Mouse (Mus musculus): ENCODE data around the gene Mettl2.
A peak's percentile ranks its signal among the peaks of the same experiment; 100 is the strongest.

Gene Mettl2

DNA sequence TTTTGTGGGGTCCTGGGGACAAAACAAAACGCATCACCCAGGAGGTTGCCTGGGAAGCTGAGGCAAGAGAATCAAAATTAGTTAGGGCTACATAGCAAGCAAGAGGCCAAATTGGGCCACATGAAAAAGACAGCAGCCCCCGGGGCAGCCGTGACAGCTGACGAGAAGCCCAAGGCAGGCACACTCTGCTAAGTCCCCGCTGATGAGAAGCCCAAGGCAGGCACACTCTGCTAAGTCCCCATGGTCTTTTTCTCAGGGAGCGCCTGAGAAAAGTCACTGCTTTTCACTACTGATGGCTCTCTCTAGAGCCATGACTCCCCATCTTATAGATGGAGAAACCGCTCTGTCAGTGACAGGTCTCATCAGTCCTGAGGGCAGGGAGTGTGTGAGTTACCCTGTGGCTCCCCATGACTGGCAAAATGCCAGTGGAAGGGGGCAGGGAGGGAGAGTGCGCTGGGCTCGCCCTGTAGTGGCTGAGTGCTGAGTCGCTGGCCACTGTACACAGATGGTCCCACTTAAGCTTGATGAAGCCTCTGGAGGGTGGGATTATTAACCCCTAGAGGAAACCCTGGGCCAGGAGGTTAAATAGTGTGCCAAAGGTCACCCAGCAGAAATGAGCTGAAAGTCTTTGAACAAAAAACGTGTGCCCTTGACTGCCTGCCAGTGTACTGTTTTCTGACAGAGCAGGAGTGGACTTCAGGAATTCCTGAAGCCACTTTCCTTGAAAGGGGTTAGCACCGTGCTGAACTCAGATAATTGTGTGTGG lies 27.0 kb downstream of the Mettl2 start:
- DNase-seq = peak; percentile 42

- no peak for DNase-seq
Measured at GRCm38 (mm10) chr11:105155915-105156314, 29.7 kb downstream of the Mettl2 start.

DNA sequence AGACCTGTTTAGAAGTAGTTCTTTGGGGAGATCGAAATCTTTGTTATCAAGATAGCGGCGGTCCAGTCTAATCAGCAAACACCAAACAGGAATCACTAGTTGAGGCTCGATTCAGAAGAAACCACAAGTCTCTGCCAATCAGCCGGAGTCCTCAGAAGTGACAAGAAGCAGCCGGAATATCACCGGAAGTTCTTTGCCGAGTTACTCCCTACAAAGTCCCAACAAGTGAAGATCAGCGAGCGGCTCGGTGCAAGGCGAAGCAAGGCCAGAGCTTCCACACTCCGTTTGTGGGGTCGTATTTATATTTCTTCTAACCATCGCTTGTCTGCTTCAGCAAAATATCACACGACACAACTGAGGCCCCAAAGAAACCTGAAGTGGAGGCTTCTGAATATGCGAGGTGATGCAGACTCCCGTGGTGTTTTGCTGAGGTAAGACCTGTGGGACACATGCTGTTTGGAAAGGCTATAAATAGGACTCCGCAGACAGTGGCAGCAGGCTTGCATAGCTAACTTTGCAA lies 30.6 kb downstream of the Mettl2 start:
- no peak for DNase-seq

DNA sequence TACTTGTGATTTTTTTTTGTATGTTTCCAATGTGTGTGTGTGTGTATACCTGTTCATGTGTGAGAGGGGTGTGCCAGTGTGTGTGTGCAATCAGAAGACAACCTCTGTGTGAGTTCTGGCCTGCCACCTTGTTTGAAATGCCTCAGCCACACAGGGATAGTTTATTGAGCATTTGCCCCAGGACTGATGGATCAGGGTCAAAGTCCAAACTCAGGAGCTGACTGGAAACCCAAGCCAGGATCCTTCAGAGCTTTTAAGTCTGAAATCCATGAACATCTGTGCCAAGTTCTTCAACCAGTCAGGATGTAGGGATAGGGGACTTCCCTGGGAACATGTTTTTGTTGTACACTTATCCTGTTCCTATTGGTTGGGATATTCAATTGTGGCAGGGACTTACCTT lies 31.8 kb downstream of the Mettl2 start:
- DNase-seq = no peak

GRCm38 (mm10) chr11:105159673-105160360 lies 33.6 kb downstream of the Mettl2 start:
- DNase-seq = no peak

- DNase-seq = no peak
Measured at GRCm38 (mm10) chr11:105161411-105161810, 35.2 kb downstream of the Mettl2 start.

DNA sequence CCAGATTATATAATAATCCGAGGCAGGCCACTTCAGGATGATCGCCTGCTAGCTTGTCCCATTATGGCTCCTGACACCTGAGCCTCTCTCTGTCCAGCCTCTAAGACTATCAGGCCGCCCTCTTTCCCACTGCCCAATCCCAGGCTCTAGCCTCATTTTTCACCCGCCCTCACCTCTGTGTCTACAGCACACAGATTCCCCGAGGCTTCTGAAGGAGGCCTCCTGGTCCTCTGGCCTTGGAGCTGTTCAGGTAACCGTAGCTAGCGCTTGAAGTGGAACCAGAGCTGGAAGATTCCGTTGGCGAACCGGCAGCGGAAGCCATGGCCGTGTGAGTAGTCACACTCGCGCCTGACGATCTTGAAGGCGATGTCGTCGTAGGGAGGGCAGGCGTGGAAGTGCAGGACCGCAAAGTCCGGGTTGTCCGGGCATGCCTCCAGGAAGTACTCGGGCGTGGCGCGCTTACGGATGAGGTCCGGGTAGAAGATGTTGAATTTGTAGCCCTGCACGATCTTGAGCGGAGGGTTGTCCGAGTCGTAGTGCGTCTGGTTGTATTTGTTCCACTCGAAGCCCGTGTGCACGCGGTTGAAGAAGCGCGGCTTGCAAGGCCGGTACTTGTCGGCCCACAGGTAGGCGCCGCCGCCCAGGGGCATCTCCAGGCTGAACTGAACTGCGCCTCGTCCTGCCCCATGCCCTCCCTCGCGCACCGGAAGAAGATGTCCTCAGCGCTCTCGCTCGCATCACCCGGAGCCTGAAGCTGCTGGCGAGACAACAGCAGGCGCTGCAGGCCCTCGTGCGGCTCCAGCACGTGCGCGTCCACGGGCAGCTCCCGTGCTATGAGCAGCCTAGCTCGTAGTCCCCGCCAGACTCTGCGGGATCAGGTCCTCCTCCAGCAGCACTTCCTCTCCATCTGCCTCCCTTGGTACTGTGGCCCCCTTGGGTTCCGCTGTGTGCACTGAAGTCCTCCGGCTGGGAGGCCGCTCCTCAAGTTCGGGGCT lies 38.6 kb downstream of the Mettl2 start:
- no peak for DNase-seq

DNA sequence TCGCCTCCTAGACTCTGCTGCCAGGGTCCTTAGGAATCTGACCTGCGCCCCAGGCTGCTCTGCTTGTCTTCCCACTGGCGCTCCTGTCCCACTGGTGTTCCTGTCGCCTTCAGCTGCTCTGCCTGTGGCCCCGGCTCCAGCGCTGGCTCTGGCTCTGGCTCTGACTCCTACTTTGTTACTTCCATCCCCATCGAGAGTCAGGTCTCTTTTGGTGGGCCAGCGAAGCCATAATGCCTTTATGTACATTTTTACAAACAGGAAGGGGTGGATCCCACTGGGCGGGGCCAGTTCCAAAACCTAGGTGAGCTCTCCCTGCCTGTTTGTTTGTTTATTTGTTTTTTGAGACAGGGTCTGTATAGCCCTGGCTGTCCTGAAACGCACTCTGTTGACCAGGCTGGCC lies 40.6 kb downstream of the Mettl2 start:
- DNase-seq = no peak

DNA sequence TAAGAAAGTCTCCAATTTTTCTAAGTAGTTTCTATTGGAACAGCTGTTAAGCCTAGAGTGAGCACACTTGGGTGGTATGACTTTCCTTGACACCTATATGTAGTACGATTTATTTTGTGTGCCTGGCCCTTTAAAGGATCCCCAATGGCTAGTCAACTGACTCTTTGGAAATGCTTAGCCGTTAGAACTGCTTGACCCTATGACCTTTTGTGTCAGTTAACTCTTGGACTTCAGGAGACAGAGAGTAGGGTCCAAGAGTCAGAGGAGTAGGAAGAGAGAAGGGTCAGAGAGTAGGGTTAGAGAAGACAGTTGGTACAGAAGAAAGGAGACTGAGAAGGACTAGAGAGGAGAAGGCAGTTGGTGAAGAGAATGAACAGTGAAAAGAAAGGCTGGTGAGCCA lies 52.3 kb downstream of the Mettl2 start, which contains the start of gene Tlk2:
Tlk2 (plus strand) TSS at position 292 of the 400 bp plus-strand sequence.
- DNase-seq = no peak

- DNase-seq = no peak
Measured at GRCm38 (mm10) chr11:105179523-105179922, 53.3 kb downstream of the Mettl2 start.

DNA sequence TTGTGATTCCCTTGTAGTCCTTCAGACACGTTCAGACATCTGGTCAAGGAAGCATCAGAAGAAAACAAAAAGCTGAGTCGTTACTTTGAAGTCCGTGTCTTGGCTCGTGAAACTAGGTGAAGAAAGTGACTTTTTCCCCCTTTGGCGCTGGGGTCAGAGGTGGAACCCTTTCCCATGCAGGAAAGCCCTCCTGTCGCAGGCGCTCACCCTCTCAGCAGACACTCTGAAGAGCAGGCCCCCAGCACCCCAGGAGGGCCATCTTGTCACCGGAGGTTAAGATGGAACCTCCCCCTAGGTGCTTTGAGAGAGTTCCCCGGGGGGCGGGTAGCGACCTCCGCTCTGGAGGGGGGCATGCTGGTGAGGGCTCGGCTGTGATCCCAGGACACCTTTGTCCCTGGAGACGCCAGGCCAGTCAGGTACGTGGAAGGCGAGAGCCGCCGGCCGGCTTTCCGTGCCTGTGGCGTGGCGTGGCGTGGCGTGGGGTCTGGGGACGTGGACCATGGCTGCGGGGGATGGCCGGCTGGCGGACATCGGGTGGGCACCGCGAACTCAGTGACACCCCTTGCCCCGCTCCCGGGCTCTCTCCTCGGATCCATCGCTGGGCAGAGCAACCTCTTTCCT lies 54.4 kb downstream of the Mettl2 start:
- DNase-seq = peak; percentile 34

GRCm38 (mm10) chr11:105181126-105181637 lies 55.0 kb downstream of the Mettl2 start:
- DNase-seq = peak; percentile 97

DNA sequence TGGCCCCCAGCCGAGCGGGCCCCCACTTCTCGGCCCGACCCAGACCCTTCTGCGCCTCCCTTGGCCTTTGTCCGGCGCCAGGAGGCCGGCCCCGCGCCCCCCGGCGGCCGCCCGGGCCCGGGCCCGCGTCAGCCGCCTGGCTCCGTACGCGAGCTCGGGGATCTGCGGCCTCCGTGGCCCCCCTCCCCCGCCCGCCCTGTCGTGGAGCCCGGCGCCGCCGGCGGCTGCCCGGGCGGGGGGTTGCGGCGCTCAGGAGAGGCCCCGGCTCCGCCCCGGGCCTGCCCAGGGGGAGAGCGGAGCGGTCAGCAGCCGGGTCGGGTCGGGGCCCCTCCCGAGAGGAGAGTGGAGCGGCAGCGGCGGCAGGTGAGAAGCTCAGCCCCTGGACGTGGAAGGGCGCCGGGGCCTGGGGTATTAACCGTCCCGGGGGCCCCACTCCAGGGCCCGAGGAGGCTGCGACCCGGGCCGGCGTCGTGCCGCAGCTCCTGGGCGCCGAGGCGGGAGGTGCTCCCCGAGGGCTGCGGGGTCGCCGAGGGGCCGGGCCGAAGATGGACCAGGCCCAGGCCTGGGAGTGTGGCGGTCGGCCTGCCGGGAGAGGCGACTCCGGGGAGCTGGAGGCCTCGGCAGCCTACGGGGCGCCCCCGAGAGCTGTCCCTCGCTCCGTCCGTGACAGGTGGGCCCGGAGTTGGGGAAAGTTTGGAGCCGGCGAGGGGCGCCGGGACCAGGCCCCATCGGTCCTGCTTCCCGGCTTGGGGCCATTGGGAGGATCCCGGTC lies 55.6 kb downstream of the Mettl2 start:
- peak; percentile 48 for DNase-seq

DNA sequence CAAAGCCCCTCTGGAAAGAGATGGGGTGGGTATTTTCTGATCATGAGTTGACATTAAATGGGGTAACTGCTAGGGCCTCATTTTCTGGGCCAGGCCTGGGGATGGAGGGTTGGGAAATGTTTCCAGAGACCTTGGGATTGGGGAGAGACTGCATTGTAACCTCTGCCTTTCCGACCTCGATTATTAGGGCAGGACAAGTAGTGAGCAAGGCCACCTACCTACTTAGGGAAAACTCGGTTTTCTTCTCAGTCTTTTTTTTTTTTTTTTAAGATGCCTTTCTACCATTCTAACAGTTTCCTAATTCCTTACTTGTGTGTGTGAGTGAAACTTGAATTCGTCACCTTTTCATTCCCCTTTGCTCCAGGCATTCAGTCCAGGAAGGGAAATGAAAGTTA lies 56.2 kb downstream of the Mettl2 start:
- DNase-seq = no peak

GRCm38 (mm10) chr11:105184678-105185077 lies 58.5 kb downstream of the Mettl2 start:
- DNase-seq = no peak

Data from lung, postnatal 14 days (tissue).